In genomic region chr11:117871911-117872584, GRCm38 (mm10) we compare ENCODE assay signal across 10 mouse cellular contexts. TPM values are rescaled to one million over a fixed set of nuclear protein-coding genes. Genes with fewer than 3 reads are reported as not detected.
A peak's percentile ranks its signal among the peaks of the same experiment; 100 is the strongest.
DNase-seq lines count a peak whose midpoint lies in the region; ATAC-seq lines count a peak whose summit lies in the region.
"Had no signal": no experiment of that assay in that cellular context is flagged by ENCODE, and none has a peak within 500 bp of the region (broad histone marks: within the 10 kb centered on the region; RNA-seq: fewer than 3 reads in every experiment).

No protein-coding gene starts in this region.

- no peak for ATAC-seq in cerebellum, adult (ENCODE audit: insufficient number of reproducible peaks, low FRiP score, low TSS enrichment)
- no peak for ATAC-seq in intestine, embryonic 15.5 days
- ATAC-seq in erythroid progenitor cell, adult 5-6 weeks (replicated peaks; ENCODE audit: low FRiP score, poor library complexity, severe bottlenecking), result no peak

- no peaks in the 10 kb centered on the region for H3K27me3 ChIP-seq in intestine, embryonic 15.5 days (replicated peaks)

- H3K4me1 ChIP-seq in intestine, embryonic 15.5 days (replicated peaks), result peaks cover 21% of the 10 kb centered on the region

- H3K36me3 ChIP-seq in intestine, embryonic 15.5 days, result no peaks in the 10 kb centered on the region

- no peak overlapping the region for H3K9ac ChIP-seq in intestine, embryonic 15.5 days

- WGBS in intestine, embryonic 15.5 days, result 65% methylated on average over 12 of the region's 12 CpGs

- no peaks in the 10 kb centered on the region for H3K9me3 ChIP-seq in intestine, embryonic 15.5 days

- DNase-seq in cerebellum, adult 9-11 months, result peak; percentile 52
- peak; percentile 66 to 69 for DNase-seq in B cell, adult 2 months
- peak; percentile 91 for DNase-seq in naive thymus-derived CD4-positive, alpha-beta T cell, adult 2 months (ENCODE audit: low read depth)
- DNase-seq in cerebellum, adult 11-12 months, result no peak
- DNase-seq in kidney, adult 8-10 months, result no peak

- peak overlapping the region; percentile 83; the same call in 1 of the 2 replicates for H3K4me2 ChIP-seq in intestine, embryonic 15.5 days (replicated peaks)

- H3K27ac ChIP-seq in intestine, embryonic 15.5 days, result no peak overlapping the region

- no peak overlapping the region for H3K4me3 ChIP-seq in intestine, embryonic 15.5 days (replicated peaks)

RNA-seq across cellular contexts. Expression of gene Tha1, which starts 1.2 kb away (rescaled TPM):
- 7.1 and 9.7 TPM in 2 replicates for polyA plus RNA-seq in intestine, embryonic 15.5 days (2015; fragmentation: Nextera tagmentation; extraction: Ambion mirVana)
- 0.42 TPM in 1 of 2 replicates, not detected in the other for total RNA-seq in erythroid progenitor cell, adult 5-6 weeks (2015; ENCODE audit: low replicate concordance)
- total RNA-seq in erythroid progenitor cell, adult 5-6 weeks (2017; ENCODE audit: low replicate concordance), result 1.8 and 3.3 TPM in 2 replicates

RNA-seq across cellular contexts. Expression of gene Tmem235, which starts 11.5 kb away (rescaled TPM):
- polyA plus RNA-seq in intestine, embryonic 15.5 days (2015; fragmentation: Nextera tagmentation; extraction: Ambion mirVana), result not detected in 2 replicates
- total RNA-seq in erythroid progenitor cell, adult 5-6 weeks (2015; ENCODE audit: low replicate concordance), result not detected in 2 replicates
- total RNA-seq in erythroid progenitor cell, adult 5-6 weeks (2017; ENCODE audit: low replicate concordance), result 1.1 TPM in 1 of 2 replicates, not detected in the other
- total RNA-seq: heart, adult 2 months; megakaryocyte-erythroid progenitor cell, adult 5-6 weeks had no signal
- polyA plus RNA-seq: heart, adult 2 months had no signal

RNA-seq across cellular contexts. Expression of gene Birc5, which starts 23.0 kb away (rescaled TPM):
- 307 and 336 TPM in 2 replicates for polyA plus RNA-seq in intestine, embryonic 15.5 days (2015; fragmentation: Nextera tagmentation; extraction: Ambion mirVana)
- 782 and 936 TPM in 2 replicates for total RNA-seq in erythroid progenitor cell, adult 5-6 weeks (2015; ENCODE audit: low replicate concordance)
- total RNA-seq in erythroid progenitor cell, adult 5-6 weeks (2017; ENCODE audit: low replicate concordance), result 871 and 1,077 TPM in 2 replicates

RNA-seq across cellular contexts. Expression of gene Tk1, which starts 46.2 kb away (rescaled TPM):
- 144 and 146 TPM in 2 replicates for polyA plus RNA-seq in intestine, embryonic 15.5 days (2015; fragmentation: Nextera tagmentation; extraction: Ambion mirVana)
- total RNA-seq in erythroid progenitor cell, adult 5-6 weeks (2015; ENCODE audit: low replicate concordance), result 462 and 532 TPM in 2 replicates
- total RNA-seq in erythroid progenitor cell, adult 5-6 weeks (2017; ENCODE audit: low replicate concordance), result 549 and 716 TPM in 2 replicates

RNA-seq across cellular contexts. Expression of gene Afmid, which starts 46.3 kb away (rescaled TPM):
- polyA plus RNA-seq in intestine, embryonic 15.5 days (2015; fragmentation: Nextera tagmentation; extraction: Ambion mirVana), result 8.3 and 8.9 TPM in 2 replicates
- 38.6 and 38.9 TPM in 2 replicates for total RNA-seq in erythroid progenitor cell, adult 5-6 weeks (2015; ENCODE audit: low replicate concordance)
- 70.3 and 75.6 TPM in 2 replicates for total RNA-seq in erythroid progenitor cell, adult 5-6 weeks (2017; ENCODE audit: low replicate concordance)

Comparison
In these comparisons a context has a peak if more than half of its experiments do, and no peak if none do; other contexts are left out.
1. DNase-seq: peak in cerebellum, adult 9-11 months (single experiment), B cell, adult 2 months (2 of 2) and naive thymus-derived CD4-positive, alpha-beta T cell, adult 2 months (single experiment); none in cerebellum, adult 11-12 months (single experiment) and kidney, adult 8-10 months (0 of 2).